Mouse (Mus musculus) CH12.LX (cell line): ENCODE measurements around the gene Hpse2. TPM values are rescaled to one million over a fixed set of nuclear protein-coding genes. Genes with fewer than 3 reads are reported as not detected.

Experiments used
- DNase-seq: peaks from one replicate; pipeline ENCODE4 v3.0.0-alpha.2; 2013; ENCODE audit errors: extremely low read depth
- H3K27ac ChIP-seq: 2 replicates; pipeline ENCODE4 v1.5.1; 2012; ENCODE audit warnings: low read depth, mild to moderate bottlenecking, control low read depth, moderate library complexity; ENCODE audit not compliant: insufficient read depth
- H3K27me3 ChIP-seq: replicated peaks from 2 replicates; pipeline ENCODE3; 2012; ENCODE audit warnings: inconsistent platforms
- H3K36me3 ChIP-seq, 2 experiments: replicated peaks in 1 of 2; 2 replicates each; pipeline versions ENCODE3 to v1.6.1; 2012; ENCODE audit warnings: inconsistent platforms in 1 of 2, low read length in 1 of 2, mild to moderate bottlenecking in 1 of 2, mixed read lengths in 1 of 2, moderate library complexity in 1 of 2; ENCODE audit not compliant: control insufficient read depth in 1 of 2, insufficient read depth in 1 of 2
- H3K4me1 ChIP-seq, 2 experiments: 2 replicates each; pipeline ENCODE4 v1.6.1; 2012; ENCODE audit warnings: inconsistent platforms in 1 of 2, moderate library complexity in 1 of 2; ENCODE audit not compliant: insufficient read depth in 2 of 2, control insufficient read depth in 1 of 2
- H3K4me2 ChIP-seq: 2 replicates; pipeline ENCODE4 v1.6.1; 2012; ENCODE audit warnings: low read depth, mild to moderate bottlenecking, control low read depth; ENCODE audit not compliant: poor library complexity, insufficient read depth, severe bottlenecking
- H3K4me3 ChIP-seq, 3 experiments: fragments of 150-350 bp in 1 of 3; sonication (generic) in 1 of 3; replicated peaks in 1 of 3; 2 replicates each; pipeline versions ENCODE3 to v1.5.1; 2011 to 2012; ENCODE audit warnings: low read depth in 2 of 3, low read length in 2 of 3, mild to moderate bottlenecking in 2 of 3, moderate library complexity in 2 of 3, control low read depth in 1 of 3, improper control_type of control experiment in 1 of 3, inconsistent platforms in 1 of 3, mixed read lengths in 1 of 3; ENCODE audit not compliant: poor library complexity in 1 of 3
- H3K79me2 ChIP-seq: replicated peaks from 2 replicates; pipeline ENCODE4 v1.6.1; 2012; ENCODE audit warnings: mild to moderate bottlenecking, moderate library complexity; ENCODE audit not compliant: control insufficient read depth, poor library complexity, insufficient read depth, severe bottlenecking; ENCODE audit errors: extremely low read depth
- H3K9ac ChIP-seq: 2 replicates; pipeline ENCODE4 v1.6.1; 2012; ENCODE audit warnings: low read depth, mild to moderate bottlenecking, control low read depth, moderate library complexity; ENCODE audit not compliant: insufficient read depth
- H3K9me3 ChIP-seq: replicated peaks from 2 replicates; pipeline ENCODE3; 2012; ENCODE audit warnings: low read length, inconsistent platforms, mixed read lengths
- BHLHE40 ChIP-seq: IDR thresholded peaks from 2 replicates; pipeline ENCODE4 v1.6.1; 2011; ENCODE audit warnings: mild to moderate bottlenecking, low read depth, low read length, improper control_type of control experiment
- CHD1 ChIP-seq: IDR thresholded peaks from 2 replicates; pipeline ENCODE4 v1.6.1; 2012; ENCODE audit warnings: low read depth, low read length, improper control_type of control experiment, inconsistent platforms
- CTCF ChIP-seq, 2 experiments: IDR thresholded peaks in 1 of 2; conservative IDR thresholded peaks in 1 of 2; 2 replicates each; pipeline ENCODE4 v1.5.1; 2011 to 2012; ENCODE audit warnings: low read depth in 2 of 2, low read length in 2 of 2, improper control_type of control experiment in 1 of 2, inconsistent platforms in 1 of 2, mild to moderate bottlenecking in 1 of 2, moderate library complexity in 1 of 2
- ELF1 ChIP-seq: IDR thresholded peaks from 2 replicates; pipeline ENCODE4 v1.6.1; 2014; ENCODE audit warnings: low read depth, mild to moderate bottlenecking, inconsistent platforms, low read length, improper control_type of control experiment
- EP300 ChIP-seq: IDR thresholded peaks from 2 replicates; pipeline ENCODE4 v1.6.1; 2011; ENCODE audit warnings: low read length, improper control_type of control experiment
- ETS1 ChIP-seq: conservative IDR thresholded peaks from 2 replicates; pipeline ENCODE4 v1.6.1; 2012; ENCODE audit warnings: low read depth, mild to moderate bottlenecking, inconsistent platforms, low read length, improper control_type of control experiment, moderate library complexity
- GABPA ChIP-seq: IDR thresholded peaks from 2 replicates; pipeline ENCODE4 v1.6.1; 2012; ENCODE audit warnings: low read depth, low read length, improper control_type of control experiment, inconsistent platforms; ENCODE audit not compliant: insufficient replicate concordance
- IRF4 ChIP-seq: IDR thresholded peaks from 2 replicates; pipeline ENCODE4 v1.6.1; 2014; ENCODE audit warnings: low read depth, mild to moderate bottlenecking, inconsistent platforms, low read length, improper control_type of control experiment
- JUN ChIP-seq: IDR thresholded peaks from 2 replicates; pipeline ENCODE4 v1.6.1; 2011; ENCODE audit warnings: low read depth, mild to moderate bottlenecking, low read length, improper control_type of control experiment, moderate library complexity; ENCODE audit not compliant: insufficient read depth
- KAT2A ChIP-seq: IDR thresholded peaks from 2 replicates; pipeline ENCODE4 v1.6.1; 2012; ENCODE audit warnings: low read length, improper control_type of control experiment, inconsistent platforms; ENCODE audit not compliant: insufficient replicate concordance
- MAFK ChIP-seq: IDR thresholded peaks from 2 replicates; pipeline ENCODE4 v1.6.1; 2011; ENCODE audit warnings: low read length, improper control_type of control experiment; ENCODE audit not compliant: insufficient replicate concordance
- MAX ChIP-seq: IDR thresholded peaks from 2 replicates; pipeline ENCODE4 v1.6.1; 2011; ENCODE audit warnings: low read length, improper control_type of control experiment
- MAZ ChIP-seq: IDR thresholded peaks from 2 replicates; pipeline ENCODE4 v1.6.1; 2012; ENCODE audit warnings: low read depth, mild to moderate bottlenecking, inconsistent platforms, low read length, improper control_type of control experiment, moderate library complexity
- MYC ChIP-seq: IDR thresholded peaks from 2 replicates; pipeline ENCODE4 v1.6.1; 2011; ENCODE audit warnings: low read depth, mild to moderate bottlenecking, improper control_type of control experiment, low read length
- NELFE ChIP-seq: IDR thresholded peaks from 2 replicates; pipeline ENCODE4 v1.6.1; 2011; ENCODE audit warnings: low read depth, low read length, improper control_type of control experiment
- PAX5 ChIP-seq: IDR thresholded peaks from 2 replicates; pipeline ENCODE4 v1.6.1; 2012; ENCODE audit warnings: low read length, inconsistent platforms, mixed read lengths
- POLR2AphosphoS2 ChIP-seq: IDR thresholded peaks from 2 replicates; pipeline ENCODE4 v1.6.1; 2011; ENCODE audit warnings: low read depth, low read length, improper control_type of control experiment
- RCOR1 ChIP-seq: conservative IDR thresholded peaks from 2 replicates; pipeline ENCODE4 v1.6.1; 2012; ENCODE audit warnings: low read depth, mild to moderate bottlenecking, inconsistent platforms, low read length, improper control_type of control experiment
- SIN3A ChIP-seq: IDR thresholded peaks from 2 replicates; pipeline ENCODE4 v1.6.1; 2012; ENCODE audit warnings: low read length, improper control_type of control experiment, inconsistent platforms
- TBP ChIP-seq: conservative IDR thresholded peaks from 2 replicates; pipeline ENCODE4 v1.6.1; 2011; ENCODE audit warnings: low read depth, low read length, improper control_type of control experiment
- TCF12 ChIP-seq: IDR thresholded peaks from 2 replicates; pipeline ENCODE4 v1.6.1; 2014; ENCODE audit warnings: low read depth, mild to moderate bottlenecking, inconsistent platforms, low read length, improper control_type of control experiment
- UBTF ChIP-seq: IDR thresholded peaks from 2 replicates; pipeline ENCODE4 v1.6.1; 2012; ENCODE audit warnings: low read depth, mild to moderate bottlenecking, inconsistent platforms, low read length, improper control_type of control experiment, moderate library complexity
- USF1 ChIP-seq: IDR thresholded peaks from 2 replicates; pipeline ENCODE4 v1.6.1; 2014; ENCODE audit warnings: low read depth, mild to moderate bottlenecking, inconsistent platforms, low read length, improper control_type of control experiment
- USF2 ChIP-seq: conservative IDR thresholded peaks from 2 replicates; pipeline ENCODE4 v1.6.1; 2011; ENCODE audit warnings: low read depth, low read length, improper control_type of control experiment
- ZC3H11A ChIP-seq: IDR thresholded peaks from 2 replicates; pipeline ENCODE4 v1.6.1; 2012; ENCODE audit warnings: low read depth, mild to moderate bottlenecking, inconsistent platforms, low read length, improper control_type of control experiment
- ZKSCAN1 ChIP-seq: IDR thresholded peaks from 2 replicates; pipeline ENCODE4 v1.6.1; 2012; ENCODE audit warnings: low read depth, inconsistent platforms, low read length, improper control_type of control experiment, borderline replicate concordance
- ZMIZ1 ChIP-seq: IDR thresholded peaks from 2 replicates; pipeline ENCODE4 v1.6.1; 2012; ENCODE audit warnings: low read depth, mild to moderate bottlenecking, inconsistent platforms, low read length, improper control_type of control experiment
- dilution Hi-C: fragments of 300-500 bp; cut with MboI; formaldehyde crosslinking; loops from 2 replicates; pipeline ENCODE4 v1.14.3; 2020; ENCODE audit warnings: low sequenced_read_pairs; ENCODE audit not compliant: extremely low pct_unique_long_range_greater_than_20kb, extremely low pct_ligation_motif_present
- in situ Hi-C: fragments of 300-500 bp; cut with MboI; formaldehyde crosslinking; loops from 3 replicates; pipeline ENCODE4 v1.14.3; 2019; ENCODE audit warnings: low sequenced_read_pairs, low pct_ligation_motif_present, low pct_unique_long_range_greater_than_20kb, mixed read lengths
- polyA plus RNA-seq: library from polyadenylated mRNA; unstranded; fragments of >175 nt; gene quantifications from 2 replicates; pipeline ENCODE4 v1.2.1, GENCODE M21; 2012; ENCODE audit warnings: low read depth; ENCODE audit not compliant: insufficient read length
- total RNA-seq, 2 experiments: library from RNA; depleted of rRNA; stranded (reverse); fragments of 300-350 nt in 1 of 2; fragments of >200 nt in 1 of 2; gene quantifications; 2 replicates each; pipeline ENCODE4 v1.2.3; 2012 to 2014

Hpse2 gene
- total and polyA plus RNA-seq, 3 experiments: not detected

DNA sequence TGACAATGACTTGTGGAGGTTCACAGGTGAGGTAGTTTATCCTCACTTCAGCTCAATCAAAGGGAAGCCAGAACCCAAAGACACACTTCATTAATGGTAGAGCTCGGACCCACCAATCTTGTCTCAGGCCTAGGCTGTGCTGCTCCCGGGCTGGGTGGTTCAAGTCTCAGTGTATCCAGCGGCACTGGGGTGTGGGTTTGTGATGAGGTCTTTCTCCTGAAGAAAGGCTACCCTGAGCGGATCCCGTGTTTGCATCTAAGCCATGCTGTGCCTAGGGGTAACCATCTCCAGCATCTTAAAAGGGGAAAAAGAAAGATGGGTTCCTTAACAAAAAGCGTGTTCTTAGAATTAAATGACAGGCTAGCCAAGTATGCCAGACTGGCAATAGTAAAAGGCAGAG is 484.3 kb downstream of the Hpse2 start:
- TF ChIP-seq IRF4 (no peak), ETS1 (no peak), ZKSCAN1 (no peak), NELFE (no peak), ZMIZ1 (no peak), ZC3H11A (no peak), MYC (no peak), ELF1 (no peak), TBP (no peak), POLR2AphosphoS2 (no peak), UBTF (no peak), USF1 (no peak), MAFK (no peak), MAX (no peak), MAZ (no peak)
- dilution Hi-C loops (no loop called here), in situ Hi-C loops (no loop called here)
- Histone ChIP-seq H3K27ac (no peak overlapping the region), H3K27me3 (no peaks in the 10 kb centered on the region), H3K9me3 (no peaks in the 10 kb centered on the region), H3K9ac (no peak overlapping the region), H3K4me1 (no peaks in the 10 kb centered on the region), H3K4me3 (no peak overlapping the region), H3K36me3 (no peaks in the 10 kb centered on the region), H3K4me2 (no peak overlapping the region), H3K79me2 (no peaks in the 10 kb centered on the region)
- no peak for DNase-seq

DNA sequence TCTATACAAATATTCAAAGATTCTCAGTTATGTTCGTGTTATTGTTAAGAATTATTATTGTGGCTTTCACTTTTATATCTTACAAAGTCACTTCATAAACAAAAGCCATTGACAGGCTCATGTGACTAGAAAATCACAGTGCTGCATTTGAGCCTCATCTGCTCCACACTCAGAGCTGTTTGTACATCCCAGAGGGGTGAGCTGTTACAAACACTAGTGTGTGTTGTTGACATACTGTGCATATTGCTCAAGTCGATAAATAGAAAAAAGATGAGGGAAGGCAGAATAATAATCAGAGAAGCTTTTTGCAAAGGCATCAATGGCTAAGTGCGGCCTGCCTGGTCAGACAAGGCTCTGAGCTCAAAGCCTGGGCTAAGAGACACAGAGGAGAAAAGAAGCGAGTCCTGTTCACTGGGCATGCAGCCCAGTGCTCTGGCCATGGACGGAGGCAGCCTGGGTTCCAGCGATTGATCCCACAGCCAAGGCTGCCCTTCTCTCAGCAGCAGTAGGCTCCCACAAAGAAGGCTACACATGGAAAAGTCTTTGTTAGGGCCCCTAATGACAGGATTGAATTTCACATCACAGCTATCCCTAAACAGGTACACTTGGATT is 485.6 kb downstream of the Hpse2 start:
- H3K9me3 ChIP-seq: no peaks in the 10 kb centered on the region
- H3K4me3 ChIP-seq: no peak overlapping the region
- no peaks in the 10 kb centered on the region for H3K79me2 ChIP-seq
- H3K36me3 ChIP-seq: no peaks in the 10 kb centered on the region
- no peak for TF ChIP-seq TCF12
- no peak for TF ChIP-seq GABPA
- no peak for TF ChIP-seq USF1
- TF ChIP-seq IRF4: no peak
- TF ChIP-seq RCOR1: no peak
- TF ChIP-seq BHLHE40: no peak
- no peak for TF ChIP-seq KAT2A
- no peak for TF ChIP-seq ZC3H11A
- no peak for TF ChIP-seq PAX5
- TF ChIP-seq SIN3A: no peak
- TF ChIP-seq EP300: no peak
- TF ChIP-seq JUN: no peak
- no peak for TF ChIP-seq MAX
- no peak for TF ChIP-seq ZMIZ1
- TF ChIP-seq ELF1: no peak
- TF ChIP-seq USF2: no peak
- no peak for TF ChIP-seq CTCF (conservative IDR thresholded peaks at IDR 0.05 in 1 of 2, IDR thresholded peaks at IDR 0.05 in 1 of 2; ENCODE audit: low read depth in 2 of 2, low read length in 2 of 2)
- TF ChIP-seq CHD1: no peak
- TF ChIP-seq, all 38 proteins: peak for 0
- no peak overlapping the region for H3K9ac ChIP-seq
- no peak overlapping the region for H3K4me2 ChIP-seq
- H3K27me3 ChIP-seq: no peaks in the 10 kb centered on the region
- no peak overlapping the region for H3K27ac ChIP-seq
- DNase-seq: no peak
- no peaks in the 10 kb centered on the region for H3K4me1 ChIP-seq
- in situ Hi-C loops (no loop called here), dilution Hi-C loops (no loop called here)
